Mouse (Mus musculus): ENCODE data around the gene Syce2. TPM values are rescaled to one million over a fixed set of nuclear protein-coding genes. Genes with fewer than 3 reads are reported as not detected.

Syce2 gene
- polyA plus RNA-seq, 1 experiment from 2014 or later: 82.7 TPM

DNA sequence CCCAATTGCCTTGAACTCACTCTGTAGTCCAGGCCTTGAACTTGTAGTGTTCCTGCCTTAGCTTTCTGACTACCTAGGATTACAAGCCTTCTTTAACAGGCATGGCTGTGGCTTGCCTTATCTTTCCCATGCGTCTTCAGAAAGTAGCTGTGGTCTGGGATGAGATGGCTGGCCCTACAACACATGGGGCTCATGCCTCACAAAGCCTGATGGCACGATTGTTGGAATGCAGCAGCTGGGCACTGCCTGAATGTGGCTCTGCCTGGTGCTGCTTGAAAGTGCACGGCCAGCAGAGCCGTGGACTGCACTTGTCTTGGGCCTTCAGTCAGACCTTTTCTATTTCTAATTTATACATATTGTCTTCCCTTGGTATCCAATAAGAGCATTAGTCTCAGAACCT, 12.8 kb downstream of the Syce2 start:
- no peaks in the 10 kb centered on the region for H3K9me3 ChIP-seq
- no peak overlapping the region for H3K4me3 ChIP-seq
- H3K27me3 ChIP-seq: no peaks in the 10 kb centered on the region
- H3K27ac ChIP-seq: no peak overlapping the region
- no peak overlapping the region for H3K4me2 ChIP-seq (replicated peaks)
- H3K4me1 ChIP-seq: no peaks in the 10 kb centered on the region
- H3K36me3 ChIP-seq: peaks cover 53% of the 10 kb centered on the region
- WGBS: 89% methylated on average over 4 of the region's 4 CpGs
- no peak overlapping the region for H3K9ac ChIP-seq
- ATAC-seq (ENCODE audit: low FRiP score, low read depth): no peak

DNA sequence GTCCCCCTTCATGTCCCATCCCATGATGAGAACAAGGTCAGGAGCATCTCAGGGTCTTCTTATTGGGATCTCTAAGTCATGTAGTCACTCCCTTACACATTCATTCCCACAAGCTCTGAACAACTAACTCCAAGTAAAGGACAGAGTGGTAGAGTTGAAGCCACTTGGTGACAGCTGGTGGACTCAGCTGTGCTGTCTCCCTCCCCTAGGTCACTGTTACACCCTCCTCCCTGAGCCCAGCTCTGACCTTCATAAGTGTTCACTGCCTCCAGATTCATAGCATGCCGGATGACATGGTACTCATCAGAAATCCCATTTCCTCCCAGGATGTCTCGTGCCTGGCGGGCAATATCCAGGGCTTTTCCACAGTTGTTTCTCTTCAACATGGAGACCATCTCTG, 16.4 kb downstream of the Syce2 start:
- peaks cover 69% of the 10 kb centered on the region for H3K36me3 ChIP-seq
- peaks cover 11% of the 10 kb centered on the region for H3K4me1 ChIP-seq
- ATAC-seq (ENCODE audit: low FRiP score, low read depth): no peak

DNA sequence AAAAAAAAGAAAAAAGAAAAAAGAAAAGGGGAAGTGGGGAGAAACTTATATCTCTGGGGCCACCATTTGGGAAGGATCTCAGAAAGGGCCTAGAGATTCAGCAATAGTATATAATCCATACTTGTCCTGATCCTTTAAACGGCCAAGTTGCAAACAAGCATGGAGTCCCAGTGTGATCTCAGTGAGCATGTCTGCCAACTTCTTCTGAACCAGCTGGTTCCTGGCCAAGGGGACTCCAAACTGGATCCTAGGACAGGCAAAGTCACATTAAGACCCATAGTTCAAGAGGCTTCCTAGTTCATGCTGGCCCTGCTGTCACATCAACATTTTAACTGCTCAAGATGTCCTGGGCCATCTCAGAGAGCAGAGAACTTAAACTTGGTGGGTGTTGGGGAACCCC, 17.2 kb downstream of the Syce2 start:
- Histone ChIP-seq H3K27me3 (no peaks in the 10 kb centered on the region), H3K27ac (no peak overlapping the region), H3K4me2 (replicated peaks) (no peak overlapping the region), H3K9me3 (no peaks in the 10 kb centered on the region), H3K4me1 (peaks cover 14% of the 10 kb centered on the region), H3K36me3 (peaks cover 65% of the 10 kb centered on the region), H3K4me3 (no peak overlapping the region), H3K9ac (no peak overlapping the region)
- ATAC-seq (ENCODE audit: low FRiP score, low read depth): no peak
- WGBS: 92% methylated on average over 1 of the region's 1 CpGs

More for the DNA sequence above, 16.4 kb downstream of the Syce2 start:
- Histone ChIP-seq H3K9me3 (no peaks in the 10 kb centered on the region), H3K27ac (no peak overlapping the region), H3K4me3 (no peak overlapping the region), H3K4me2 (replicated peaks) (no peak overlapping the region), H3K27me3 (no peaks in the 10 kb centered on the region), H3K9ac (no peak overlapping the region)
- WGBS: 95% methylated on average over 3 of the region's 3 CpGs

DNA sequence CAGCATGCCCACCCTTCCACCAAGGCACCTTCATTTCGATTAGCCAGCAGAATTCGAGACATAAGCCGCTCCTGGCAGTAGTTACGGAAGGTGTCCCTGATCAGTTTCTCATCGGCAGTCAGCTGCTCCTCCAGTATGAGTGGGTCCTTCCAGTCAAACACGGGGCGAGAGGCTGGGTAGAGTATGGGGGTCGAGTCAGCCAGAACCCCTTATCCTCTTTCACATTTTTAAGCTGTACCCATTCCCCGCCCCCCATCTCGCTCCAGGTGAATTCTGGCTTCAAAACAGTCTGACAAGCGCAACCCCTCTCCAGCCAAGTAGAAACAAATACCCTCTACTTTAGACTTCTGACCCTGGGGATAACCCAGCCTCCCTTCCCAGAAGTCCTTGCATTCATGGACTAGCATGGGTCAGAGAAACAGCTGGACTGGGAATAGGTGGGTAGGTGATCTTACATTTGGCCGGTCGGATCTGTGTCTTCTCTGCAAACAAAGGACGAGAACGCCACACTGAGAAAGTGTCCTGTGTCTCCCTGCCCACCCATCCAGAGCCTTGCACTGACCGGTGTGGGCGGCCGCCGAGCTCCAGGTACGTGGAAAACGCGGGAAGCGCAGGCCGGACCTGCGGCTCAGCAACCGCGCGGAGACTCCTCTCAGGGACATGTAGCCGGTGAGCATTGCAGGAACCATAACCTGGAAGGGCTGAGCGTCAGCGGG, 21.2 kb downstream of the Syce2 start:
- 10% methylated on average over 31 of the region's 31 CpGs for WGBS

DNA sequence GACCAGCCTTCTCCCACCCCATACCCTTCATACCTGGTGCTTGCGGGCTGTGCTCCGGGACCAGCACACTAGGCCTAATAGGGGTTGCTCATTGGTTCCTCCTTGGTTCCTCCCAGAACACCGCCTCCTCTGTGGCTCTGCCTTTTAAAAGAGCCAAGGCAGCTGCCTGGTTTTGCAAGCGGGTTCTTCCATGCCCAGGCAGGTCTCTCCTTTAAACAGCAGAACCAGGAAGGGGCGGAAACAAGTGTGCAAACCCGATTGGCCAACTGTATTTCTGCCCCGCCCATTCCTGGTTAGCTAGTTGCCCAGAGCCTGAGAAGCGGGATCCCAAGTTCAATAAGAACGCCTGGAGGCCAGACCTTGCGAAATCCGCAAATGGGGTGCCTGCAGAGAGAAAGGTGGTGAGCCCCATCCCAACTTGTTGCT, 21.8 kb downstream of the Syce2 start, which contains the start of gene Gcdh:
Gene Gcdh (minus strand): TSS at position 213 of the 426 bp plus-strand sequence.
- Histone ChIP-seq H3K9me3 (no peaks in the 10 kb centered on the region), H3K4me1 (peaks cover 21% of the 10 kb centered on the region), H3K27ac (no peak within 1 kb of the TSS), H3K27me3 (no peaks in the 10 kb centered on the region), H3K9ac (peak within 1 kb of the TSS; percentile 74), H3K36me3 (peaks cover 26% of the 10 kb centered on the region), H3K4me2 (replicated peaks) (peak within 1 kb of the TSS; percentile 76), H3K4me3 (peak within 1 kb of the TSS; percentile 81)
- peak; percentile 98 for ATAC-seq (ENCODE audit: low FRiP score, low read depth)
- WGBS: 0% methylated on average over 11 of the region's 11 CpGs

More for the DNA sequence above, 21.2 kb downstream of the Syce2 start:
- Histone ChIP-seq H3K9me3 (no peaks in the 10 kb centered on the region), H3K27ac (no peak overlapping the region), H3K27me3 (no peaks in the 10 kb centered on the region), H3K4me1 (peaks cover 21% of the 10 kb centered on the region), H3K36me3 (peaks cover 31% of the 10 kb centered on the region), H3K4me2 (replicated peaks) (peak overlapping the region; percentile 76), H3K9ac (peak overlapping the region; percentile 74), H3K4me3 (peak overlapping the region; percentile 81)
- peak; percentile 29 for ATAC-seq (ENCODE audit: low FRiP score, low read depth)

DNA sequence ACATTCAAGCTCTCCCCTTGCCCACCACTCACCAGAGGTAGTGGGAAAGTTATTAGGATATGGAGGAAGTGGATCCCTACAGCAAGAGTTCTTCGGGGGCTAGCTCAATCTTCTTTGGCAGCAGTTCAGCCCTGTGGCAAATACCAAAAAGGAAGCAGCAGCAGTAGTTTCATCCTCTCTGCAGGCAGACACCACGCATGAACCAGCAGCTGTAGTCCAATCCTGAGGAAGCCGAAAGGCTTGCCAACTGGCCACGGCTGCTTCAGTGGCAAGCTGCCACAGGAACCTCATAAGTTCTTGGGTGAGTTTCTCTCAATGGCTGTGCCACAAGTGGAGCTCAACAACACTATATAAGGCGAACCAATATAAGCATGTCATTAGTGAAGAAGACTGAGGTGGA, 24.1 kb downstream of the Syce2 start:
- Histone ChIP-seq H3K36me3 (peaks cover 8% of the 10 kb centered on the region), H3K27ac (no peak overlapping the region), H3K9me3 (no peaks in the 10 kb centered on the region), H3K4me2 (replicated peaks) (no peak overlapping the region), H3K4me3 (no peak overlapping the region), H3K27me3 (0 out of 2 replicates have a peak, but pooled peaks cover 1% of the 10 kb centered on the region), H3K9ac (no peak overlapping the region), H3K4me1 (peaks cover 21% of the 10 kb centered on the region)
- ATAC-seq (ENCODE audit: low FRiP score, low read depth): no peak
- WGBS: 89% methylated on average over 5 of the region's 5 CpGs

DNA sequence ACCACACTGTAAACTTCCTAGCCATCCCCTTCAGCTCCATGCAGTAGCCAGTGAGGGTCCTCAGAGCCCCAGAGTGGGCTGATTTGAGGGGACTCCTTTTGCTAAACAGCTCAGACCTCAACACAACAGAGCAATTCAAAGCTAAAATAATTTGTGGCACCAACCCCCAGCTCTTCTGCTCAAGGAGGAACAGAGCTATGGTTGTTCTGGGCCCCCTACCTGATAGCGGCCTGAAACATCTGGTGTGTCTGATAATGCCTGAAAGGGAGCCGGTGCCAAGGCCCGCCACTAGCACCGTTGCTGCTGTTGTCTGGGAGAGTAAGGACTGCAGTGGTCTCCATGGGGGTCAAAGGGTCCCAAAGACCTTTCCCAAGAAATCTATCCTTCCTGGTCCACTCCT, 29.2 kb downstream of the Syce2 start:
- H3K4me2 ChIP-seq (replicated peaks): no peak overlapping the region
- 67% methylated on average over 4 of the region's 4 CpGs for WGBS
- no peak for ATAC-seq (ENCODE audit: low FRiP score, low read depth)
- H3K36me3 ChIP-seq: no peaks in the 10 kb centered on the region
- H3K4me3 ChIP-seq: no peak overlapping the region
- H3K9ac ChIP-seq: no peak overlapping the region
- no peak overlapping the region for H3K27ac ChIP-seq
- H3K4me1 ChIP-seq: peaks cover 14% of the 10 kb centered on the region
- H3K9me3 ChIP-seq: no peaks in the 10 kb centered on the region
- H3K27me3 ChIP-seq: peaks cover 8% of the 10 kb centered on the region; the same call in 1 of the 2 replicates

DNA sequence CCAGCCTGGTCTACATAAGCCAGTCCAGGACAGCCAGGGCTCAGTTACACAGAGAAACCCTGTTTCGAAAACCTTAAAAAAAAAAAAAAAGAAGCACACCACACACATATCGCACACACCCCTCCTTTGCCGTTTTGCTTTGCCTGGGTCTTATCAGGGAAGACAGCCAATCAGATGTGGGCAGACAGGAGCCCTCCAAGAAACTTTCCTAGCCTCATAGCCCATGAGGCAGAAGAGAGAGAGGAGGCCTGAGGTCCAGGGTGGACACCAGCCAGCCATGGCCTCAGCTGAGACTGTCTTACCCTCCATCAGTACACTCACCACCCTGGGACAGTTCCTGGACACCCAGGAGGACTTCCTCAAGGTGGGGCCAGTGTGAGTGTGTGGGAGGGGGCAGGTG, 29.8 kb downstream of the Syce2 start, which contains the start of gene Klf1:
Gene Klf1 (plus strand): TSS at position 177 of the 400 bp plus-strand sequence.
- WGBS: 68% methylated on average over 3 of the region's 3 CpGs
- ATAC-seq (ENCODE audit: low FRiP score, low read depth): no peak

DNA sequence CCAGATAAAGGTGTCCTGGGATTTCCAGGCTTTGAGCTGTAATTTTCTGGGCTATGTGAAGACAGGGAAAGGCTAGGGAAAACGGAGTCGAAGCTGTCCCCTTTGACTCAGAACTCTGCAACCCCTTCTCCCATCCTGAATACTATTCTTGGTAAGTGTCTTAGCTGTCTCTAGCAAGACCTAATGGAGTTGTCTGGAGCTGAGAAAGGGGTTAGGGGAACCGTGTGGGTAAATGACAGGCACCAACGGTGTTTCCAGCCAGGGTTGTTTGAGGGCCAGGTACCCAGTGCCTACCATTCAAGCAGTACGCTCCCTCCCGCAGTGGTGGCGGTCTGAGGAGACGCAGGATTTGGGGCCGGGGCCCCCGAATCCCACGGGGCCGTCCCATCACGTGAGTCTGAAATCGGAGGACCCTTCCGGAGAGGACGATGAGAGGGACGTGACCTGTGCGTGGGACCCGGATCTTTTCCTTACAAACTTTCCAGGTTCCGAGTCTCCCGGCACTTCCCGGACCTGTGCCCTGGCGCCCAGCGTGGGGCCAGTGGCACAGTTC, 30.5 kb downstream of the Syce2 start:
- Histone ChIP-seq H3K27me3 (peaks cover 8% of the 10 kb centered on the region; the same call in 1 of the 2 replicates), H3K4me1 (peaks cover 14% of the 10 kb centered on the region), H3K27ac (peak overlapping the region; percentile 34; the same call in 1 of the 2 replicates), H3K9ac (peak overlapping the region; percentile 80), H3K4me2 (replicated peaks) (peak overlapping the region; percentile 89), H3K4me3 (peak overlapping the region; percentile 60), H3K36me3 (no peaks in the 10 kb centered on the region), H3K9me3 (no peaks in the 10 kb centered on the region)
- no peak; the same call in 1 of the 2 replicates for ATAC-seq (ENCODE audit: low FRiP score, low read depth)
- 2% methylated on average over 24 of the region's 24 CpGs for WGBS

More for the DNA sequence above, 29.8 kb downstream of the Syce2 start, which contains the start of gene Klf1:
- Histone ChIP-seq H3K27me3 (peaks cover 8% of the 10 kb centered on the region; the same call in 1 of the 2 replicates), H3K27ac (peak within 1 kb of the TSS; percentile 34; the same call in 1 of the 2 replicates), H3K36me3 (no peaks in the 10 kb centered on the region), H3K9ac (peak within 1 kb of the TSS; percentile 80), H3K4me3 (peak within 1 kb of the TSS; percentile 60), H3K9me3 (no peaks in the 10 kb centered on the region), H3K4me1 (peaks cover 14% of the 10 kb centered on the region), H3K4me2 (replicated peaks) (peak within 1 kb of the TSS; percentile 89)

DNA sequence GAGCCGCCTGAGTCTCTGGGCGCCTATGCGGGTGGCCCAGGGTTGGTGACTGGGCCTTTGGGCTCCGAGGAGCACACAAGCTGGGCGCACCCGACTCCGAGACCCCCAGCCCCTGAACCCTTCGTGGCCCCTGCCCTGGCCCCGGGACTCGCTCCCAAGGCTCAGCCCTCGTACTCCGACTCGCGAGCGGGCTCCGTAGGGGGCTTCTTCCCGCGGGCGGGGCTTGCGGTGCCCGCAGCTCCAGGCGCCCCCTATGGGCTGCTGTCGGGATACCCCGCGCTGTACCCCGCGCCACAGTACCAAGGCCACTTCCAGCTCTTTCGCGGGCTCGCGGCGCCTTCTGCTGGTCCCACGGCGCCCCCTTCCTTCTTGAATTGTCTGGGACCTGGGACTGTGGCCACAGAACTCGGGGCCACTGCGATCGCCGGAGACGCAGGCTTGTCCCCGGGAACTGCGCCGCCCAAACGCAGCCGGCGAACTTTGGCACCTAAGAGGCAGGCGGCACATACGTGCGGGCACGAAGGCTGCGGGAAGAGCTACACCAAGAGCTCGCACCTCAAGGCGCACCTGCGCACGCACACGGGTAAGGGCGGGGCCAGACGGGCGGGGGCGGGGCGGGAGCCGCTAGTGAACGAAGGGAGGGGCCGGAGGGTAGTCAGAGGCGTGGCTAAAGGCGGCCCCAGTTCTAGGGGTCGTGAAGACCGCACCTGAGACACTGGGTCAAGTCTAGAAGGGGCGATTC, 31.2 kb downstream of the Syce2 start:
- no peaks in the 10 kb centered on the region for H3K36me3 ChIP-seq
- ATAC-seq (ENCODE audit: low FRiP score, low read depth): peak; percentile 87
- peaks cover 14% of the 10 kb centered on the region for H3K4me1 ChIP-seq
- peak overlapping the region; percentile 80 for H3K9ac ChIP-seq
- peak overlapping the region; percentile 89 for H3K4me2 ChIP-seq (replicated peaks)
- peak overlapping the region; percentile 34; the same call in 1 of the 2 replicates for H3K27ac ChIP-seq
- WGBS: under 1% methylated on average over 68 of the region's 68 CpGs
- no peaks in the 10 kb centered on the region for H3K9me3 ChIP-seq
- peaks cover 8% of the 10 kb centered on the region; the same call in 1 of the 2 replicates for H3K27me3 ChIP-seq
- peak overlapping the region; percentile 60 for H3K4me3 ChIP-seq

DNA sequence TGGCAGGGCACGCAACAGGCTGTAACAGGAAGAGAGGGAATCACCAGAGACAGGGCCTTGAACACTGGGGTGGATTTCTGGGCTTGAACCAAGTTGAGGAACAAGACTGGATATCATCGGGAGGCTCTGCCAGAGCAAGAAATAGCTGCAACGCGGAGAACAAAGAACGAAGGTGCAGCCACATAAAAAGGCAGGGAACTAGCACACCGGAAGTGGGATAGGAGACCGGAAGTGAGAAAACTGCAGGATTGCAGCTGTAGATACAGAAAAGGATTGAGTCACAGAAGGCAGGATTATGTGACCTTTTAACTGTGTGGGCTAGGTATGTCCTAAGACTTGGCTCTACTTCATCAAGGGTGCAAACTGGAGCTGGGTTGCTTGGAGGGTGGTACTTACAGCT, 32.4 kb downstream of the Syce2 start:
- no peak for ATAC-seq (ENCODE audit: low FRiP score, low read depth)
- H3K4me2 ChIP-seq (replicated peaks): no peak overlapping the region

DNA sequence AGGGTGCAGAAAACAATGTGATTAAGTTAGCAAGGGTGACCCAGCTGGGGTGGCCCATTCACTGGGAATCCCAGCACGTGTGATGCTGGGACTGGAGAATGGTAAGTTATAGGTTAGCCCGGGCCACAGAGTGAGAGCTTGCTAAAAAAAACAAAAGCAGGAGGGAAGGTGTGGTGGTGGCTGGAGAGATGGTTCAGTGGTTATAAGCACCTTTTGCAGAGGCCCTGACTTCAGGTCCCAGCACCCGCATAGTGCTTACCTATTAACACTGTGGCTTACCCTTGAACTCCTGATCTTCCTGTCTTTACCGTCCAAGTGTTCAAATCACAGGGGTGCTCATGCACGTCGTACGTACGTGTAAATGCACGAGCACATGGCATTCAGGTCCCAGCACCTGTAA, 35.1 kb downstream of the Syce2 start:
- Histone ChIP-seq H3K36me3 (peaks cover 8% of the 10 kb centered on the region), H3K9ac (no peak overlapping the region), H3K9me3 (no peaks in the 10 kb centered on the region), H3K27me3 (peaks cover 33% of the 10 kb centered on the region), H3K27ac (no peak overlapping the region), H3K4me3 (no peak overlapping the region), H3K4me2 (replicated peaks) (no peak overlapping the region), H3K4me1 (peaks cover 24% of the 10 kb centered on the region)
- ATAC-seq (ENCODE audit: low FRiP score, low read depth): no peak
- WGBS: 94% methylated on average over 9 of the region's 9 CpGs

More for the DNA sequence above, 32.4 kb downstream of the Syce2 start:
- Histone ChIP-seq H3K4me3 (no peak overlapping the region), H3K4me1 (peaks cover 20% of the 10 kb centered on the region), H3K27ac (no peak overlapping the region), H3K27me3 (peaks cover 14% of the 10 kb centered on the region), H3K9me3 (no peaks in the 10 kb centered on the region), H3K36me3 (no peaks in the 10 kb centered on the region), H3K9ac (no peak overlapping the region)
- WGBS: 87% methylated on average over 7 of the region's 7 CpGs

Data from limb, embryonic 13.5 days (tissue).